Mouse (Mus musculus): ENCODE data around the gene Map7d1.

- TF ChIP-seq CTCF (IDR thresholded peaks at IDR 0.05; ENCODE audit: control insufficient read depth, insufficient read depth, low read length) (no peak), POLR2A (IDR thresholded peaks at IDR 0.05; ENCODE audit: borderline replicate concordance, control insufficient read depth, low read depth, low read length) (no peak)
Measured at GRCm38 (mm10) chr4:126226640-126227039, 29.5 kb downstream of the Map7d1 start.
